Mouse (Mus musculus): ENCODE data around the gene Afg3l1. TPM values are rescaled to one million over a fixed set of nuclear protein-coding genes. Genes with fewer than 3 reads are reported as not detected.
"Not testable (repeated sequence)": the region's sequence is repeated elsewhere in the genome, so short reads cannot be mapped to it uniquely, and the experiment has no call there.

The Afg3l1 gene
- total RNA-seq, 2 experiments from 2014 or later = 33.4 to 34.0 TPM

GRCm38 (mm10) chr8:123453951-123454350, 23.8 kb upstream of the Afg3l1 start:
- DNase-seq (ENCODE audit: low spot score in 2 of 2) = no peak
- intact Hi-C loops (cut with DNase I) = no loop called here

- intact Hi-C loops (cut with DNase I) = no loop called here
- no peak for DNase-seq (ENCODE audit: low spot score in 2 of 2)
Observed at GRCm38 (mm10) chr8:123454559-123454958, 23.1 kb upstream of the Afg3l1 start.

GRCm38 (mm10) chr8:123463651-123464050, 14.1 kb upstream of the Afg3l1 start:
- no peak for DNase-seq (ENCODE audit: low spot score in 2 of 2)
- intact Hi-C loops (cut with DNase I) = no loop called here

GRCm38 (mm10) chr8:123467476-123467875, 10.2 kb upstream of the Afg3l1 start:
- DNase-seq (ENCODE audit: low spot score in 2 of 2) = no peak
- intact Hi-C loops (cut with DNase I) = no loop called here

GRCm38 (mm10) chr8:123472991-123473390, 4.7 kb upstream of the Afg3l1 start:
- intact Hi-C loops (cut with DNase I); DNase-seq (ENCODE audit: low spot score in 2 of 2): not testable (repeated sequence)

- DNase-seq (ENCODE audit: low spot score in 2 of 2); intact Hi-C loops (cut with DNase I): not testable (repeated sequence)
Observed at GRCm38 (mm10) chr8:123474549-123474948, 3.2 kb upstream of the Afg3l1 start.

GRCm38 (mm10) chr8:123476911-123477736, 579 bp upstream of the Afg3l1 start:
- intact Hi-C loops (cut with DNase I) = no loop called here
- DNase-seq (ENCODE audit: low spot score in 2 of 2) = peak; percentile 20 to 31

- intact Hi-C loops (cut with DNase I) = loop anchor here (2.0 kb wide), 1 partner anchor 36 kb away; no protein-coding TSS in a partner anchor
- peak in 1 of 2 experiments; percentile 19 for DNase-seq (ENCODE audit: low spot score in 2 of 2)
Observed at GRCm38 (mm10) chr8:123478456-123479218, 934 bp downstream of the Afg3l1 start.

- DNase-seq (ENCODE audit: low spot score in 2 of 2) = no peak
- intact Hi-C loops (cut with DNase I) = no loop called here
Observed at GRCm38 (mm10) chr8:123482627-123483026, 4.9 kb downstream of the Afg3l1 start.

GRCm38 (mm10) chr8:123491280-123492075, 13.8 kb downstream of the Afg3l1 start:
- intact Hi-C loops (cut with DNase I) = no loop called here
- no peak for DNase-seq (ENCODE audit: low spot score in 2 of 2)

GRCm38 (mm10) chr8:123492898-123493297, 15.2 kb downstream of the Afg3l1 start:
- peak in 1 of 2 experiments; percentile 51 for DNase-seq (ENCODE audit: low spot score in 2 of 2)
- intact Hi-C loops (cut with DNase I) = no loop called here

- intact Hi-C loops (cut with DNase I) = no loop called here
- no peak for DNase-seq (ENCODE audit: low spot score in 2 of 2)
Observed at GRCm38 (mm10) chr8:123497699-123498098, 20.0 kb downstream of the Afg3l1 start.

GRCm38 (mm10) chr8:123498963-123499362, 21.3 kb downstream of the Afg3l1 start:
- intact Hi-C loops (cut with DNase I) = no loop called here
- peak in 1 of 2 experiments; percentile 70 for DNase-seq (ENCODE audit: low spot score in 2 of 2)

GRCm38 (mm10) chr8:123499556-123499955, 21.9 kb downstream of the Afg3l1 start:
- DNase-seq (ENCODE audit: low spot score in 2 of 2) = peak in 1 of 2 experiments; percentile 47
- intact Hi-C loops (cut with DNase I) = no loop called here

GRCm38 (mm10) chr8:123502192-123502591, 24.5 kb downstream of the Afg3l1 start:
- intact Hi-C loops (cut with DNase I) = no loop called here
- no peak for DNase-seq (ENCODE audit: low spot score in 2 of 2)

GRCm38 (mm10) chr8:123503801-123504467, 26.2 kb downstream of the Afg3l1 start:
- intact Hi-C loops (cut with DNase I) = no loop called here
- no peak for DNase-seq (ENCODE audit: low spot score in 2 of 2)

- intact Hi-C loops (cut with DNase I) = no loop called here
- DNase-seq (ENCODE audit: low spot score in 2 of 2) = no peak
Observed at GRCm38 (mm10) chr8:123504591-123505195, 27.0 kb downstream of the Afg3l1 start.

GRCm38 (mm10) chr8:123505267-123505666, 27.6 kb downstream of the Afg3l1 start:
- intact Hi-C loops (cut with DNase I) = no loop called here
- DNase-seq (ENCODE audit: low spot score in 2 of 2) = no peak

- intact Hi-C loops (cut with DNase I) = no loop called here
- DNase-seq (ENCODE audit: low spot score in 2 of 2) = no peak
Observed at GRCm38 (mm10) chr8:123505695-123506094, 28.0 kb downstream of the Afg3l1 start.

All from left cerebral cortex, postnatal 25 days (tissue).